Mouse (Mus musculus): ENCODE results near the gene Gmnn. TPM values are rescaled to one million over a fixed set of nuclear protein-coding genes. Genes with fewer than 3 reads are reported as not detected.

Gmnn gene
- polyA plus RNA-seq, 2 experiments: 43.0 to 83.6 TPM

DNA sequence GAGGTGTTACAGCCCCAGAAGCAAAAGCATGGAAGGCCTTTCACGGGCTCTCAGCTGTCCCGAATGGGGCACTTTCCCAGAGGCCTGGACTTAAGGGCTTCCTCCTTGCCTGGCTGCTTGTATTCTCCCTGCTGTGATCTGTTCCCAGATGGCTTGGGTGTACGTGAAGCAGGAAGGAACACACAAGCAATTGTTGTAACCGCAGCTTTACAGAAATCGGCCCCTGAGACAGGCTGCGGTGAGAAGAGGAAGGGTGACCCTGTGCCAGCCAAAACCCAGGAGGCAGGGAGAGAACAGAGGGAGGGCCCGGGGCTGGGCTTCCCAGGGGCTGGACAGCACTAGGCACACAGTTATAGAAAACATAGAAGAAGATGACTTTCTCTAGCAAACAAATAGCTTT, 50.8 kb downstream of the Gmnn start:
- Histone ChIP-seq H3K36me3 (ENCODE audit: control insufficient read depth, insufficient read depth, low read length) (no peaks in the 10 kb centered on the region), H3K4me2 (replicated peaks; ENCODE audit: low read depth, low read length, severe bottlenecking) (no peak overlapping the region), H3K9ac (ENCODE audit: low read depth, low read length, severe bottlenecking) (no peak overlapping the region), H3K27ac (replicated peaks; ENCODE audit: low read depth, low read length) (no peak overlapping the region), H3K9me3 (ENCODE audit: control insufficient read depth, low read length) (no peaks in the 10 kb centered on the region), H3K4me1 (ENCODE audit: control insufficient read depth, insufficient read depth, low read length) (no peaks in the 10 kb centered on the region), H3K27me3 (ENCODE audit: control insufficient read depth, insufficient read depth, low read length) (no peaks in the 10 kb centered on the region), H3K4me3 (replicated peaks; ENCODE audit: low read length) (no peak overlapping the region)
- ATAC-seq (ENCODE audit: low FRiP score, low read depth): no peak
- no peak for TF ChIP-seq POLR2A (IDR thresholded peaks at IDR 0.05; ENCODE audit: borderline replicate concordance, extremely low read depth, insufficient read depth, insufficient read length)
- 51% methylated on average over 7 of the region's 7 CpGs for WGBS
- DNase-seq (ENCODE audit: low spot score): no peak

DNA sequence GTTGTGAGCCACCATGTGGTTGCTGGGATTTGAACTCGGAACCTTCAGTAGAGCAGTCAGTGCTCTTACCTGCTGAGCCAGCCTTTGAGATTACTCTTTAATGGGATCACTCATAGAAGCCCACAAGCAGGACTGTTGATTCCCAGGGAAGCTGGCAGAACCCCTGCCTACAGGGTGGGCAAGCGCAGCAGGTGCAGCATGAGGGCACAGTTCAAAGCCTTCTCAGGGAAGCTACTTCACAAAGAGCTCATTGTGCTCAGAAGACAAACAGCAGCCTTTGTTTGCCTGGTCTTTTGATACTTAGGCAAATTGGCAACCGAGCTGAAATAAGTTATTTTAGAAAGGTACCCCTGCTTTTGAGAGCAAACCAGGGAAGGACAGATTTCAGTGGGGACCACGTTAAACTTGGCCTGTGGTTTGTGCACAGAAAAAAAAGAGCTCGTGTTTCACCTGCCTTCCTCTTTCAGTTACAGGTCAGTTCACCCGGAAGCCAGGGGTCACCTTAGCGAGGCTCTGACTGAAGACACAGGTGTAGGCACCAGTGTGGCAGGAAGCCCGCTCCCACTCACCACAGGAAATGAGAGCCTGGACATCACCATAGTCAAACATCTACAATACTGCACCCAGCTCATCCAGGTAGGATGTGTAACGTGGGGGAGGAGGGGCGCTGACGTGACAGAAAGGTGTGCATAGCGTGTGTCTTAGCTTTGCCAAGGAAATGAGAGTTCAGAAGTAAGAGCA, 51.9 kb downstream of the Gmnn start:
- Histone ChIP-seq H3K4me1 (ENCODE audit: control insufficient read depth, insufficient read depth, low read length) (no peaks in the 10 kb centered on the region), H3K4me3 (replicated peaks; ENCODE audit: low read length) (no peak overlapping the region), H3K36me3 (ENCODE audit: control insufficient read depth, insufficient read depth, low read length) (no peaks in the 10 kb centered on the region), H3K9ac (ENCODE audit: low read depth, low read length, severe bottlenecking) (no peak overlapping the region), H3K4me2 (replicated peaks; ENCODE audit: low read depth, low read length, severe bottlenecking) (no peak overlapping the region), H3K27me3 (ENCODE audit: control insufficient read depth, insufficient read depth, low read length) (no peaks in the 10 kb centered on the region), H3K27ac (replicated peaks; ENCODE audit: low read depth, low read length) (no peak overlapping the region), H3K9me3 (ENCODE audit: control insufficient read depth, low read length) (no peaks in the 10 kb centered on the region)
- no peak for DNase-seq (ENCODE audit: low spot score)
- WGBS: 71% methylated on average over 12 of the region's 12 CpGs
- ATAC-seq (ENCODE audit: low FRiP score, low read depth): no peak
- TF ChIP-seq POLR2A (IDR thresholded peaks at IDR 0.05; ENCODE audit: borderline replicate concordance, extremely low read depth, insufficient read depth, insufficient read length): no peak

DNA sequence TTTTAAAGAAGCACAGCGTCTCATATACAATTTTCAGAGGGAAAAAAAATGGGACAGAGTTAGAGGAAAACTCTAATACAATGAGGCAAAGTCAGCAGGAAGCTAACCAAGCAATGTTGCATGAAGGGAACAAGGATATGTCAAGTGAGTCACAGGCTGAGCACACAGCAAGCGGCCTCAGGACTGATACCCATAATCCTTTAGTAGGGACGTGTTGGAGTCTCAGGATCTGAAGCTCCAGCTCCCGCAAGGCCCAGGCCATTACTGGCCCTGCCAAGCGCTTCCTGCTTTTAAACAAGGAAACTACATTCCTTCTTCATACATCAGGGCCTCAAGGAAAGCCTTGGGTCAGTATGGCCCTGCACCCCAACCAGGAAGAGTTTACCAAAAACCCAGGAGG, 59.6 kb downstream of the Gmnn start:
- no peak overlapping the region for H3K4me2 ChIP-seq (replicated peaks; ENCODE audit: low read depth, low read length, severe bottlenecking)
- DNase-seq (ENCODE audit: low spot score) (no peak), ATAC-seq (ENCODE audit: low FRiP score, low read depth) (no peak)
- H3K4me1 ChIP-seq (ENCODE audit: control insufficient read depth, insufficient read depth, low read length): no peaks in the 10 kb centered on the region
- TF ChIP-seq POLR2A (IDR thresholded peaks at IDR 0.05; ENCODE audit: borderline replicate concordance, extremely low read depth, insufficient read depth, insufficient read length): no peak
- 72% methylated on average over 5 of the region's 5 CpGs for WGBS
- H3K27me3 ChIP-seq (ENCODE audit: control insufficient read depth, insufficient read depth, low read length): no peaks in the 10 kb centered on the region
- H3K36me3 ChIP-seq (ENCODE audit: control insufficient read depth, insufficient read depth, low read length): no peaks in the 10 kb centered on the region
- no peaks in the 10 kb centered on the region for H3K9me3 ChIP-seq (ENCODE audit: control insufficient read depth, low read length)
- H3K27ac ChIP-seq (replicated peaks; ENCODE audit: low read depth, low read length): no peak overlapping the region
- H3K4me3 ChIP-seq (replicated peaks; ENCODE audit: low read length): no peak overlapping the region
- no peak overlapping the region for H3K9ac ChIP-seq (ENCODE audit: low read depth, low read length, severe bottlenecking)

Other genes with a start within 250 kb of the Gmnn start
- 5.1 and 6.0 TPM in 2 replicates for gene Ripor2, start 179.7 kb downstream of the Gmnn start, polyA plus RNA-seq (2012; rRNA removed)
- 5.0 and 5.1 TPM in 2 replicates for gene Ripor2, start 179.7 kb downstream of the Gmnn start, polyA plus RNA-seq (2014; fragmentation: Nextera tagmentation; extraction: Ambion mirVana)
- gene Armh2, start 20.7 kb downstream of the Gmnn start, polyA plus RNA-seq (2012; rRNA removed): not detected in 2 replicates
- gene Armh2, start 20.7 kb downstream of the Gmnn start, polyA plus RNA-seq (2014; fragmentation: Nextera tagmentation; extraction: Ambion mirVana): not detected in 2 replicates
- 70.5 and 87.7 TPM in 2 replicates for gene BC005537, start 39.7 kb upstream of the Gmnn start, polyA plus RNA-seq (2012; rRNA removed)
- 29.3 and 32.0 TPM in 2 replicates for gene BC005537, start 39.7 kb upstream of the Gmnn start, polyA plus RNA-seq (2014; fragmentation: Nextera tagmentation; extraction: Ambion mirVana)
- 35.5 and 44.8 TPM in 2 replicates for gene Acot13, start 69.6 kb upstream of the Gmnn start, polyA plus RNA-seq (2012; rRNA removed)
- gene Acot13, start 69.6 kb upstream of the Gmnn start, polyA plus RNA-seq (2014; fragmentation: Nextera tagmentation; extraction: Ambion mirVana): 70.5 and 76.7 TPM in 2 replicates
- 66.9 and 68.2 TPM in 2 replicates for gene Tdp2, start 69.8 kb upstream of the Gmnn start, polyA plus RNA-seq (2012; rRNA removed)
- 41.5 and 51.9 TPM in 2 replicates for gene Tdp2, start 69.8 kb upstream of the Gmnn start, polyA plus RNA-seq (2014; fragmentation: Nextera tagmentation; extraction: Ambion mirVana)
- 0.09 and 0.11 TPM in 2 replicates for gene D130043K22Rik, start 83.2 kb upstream of the Gmnn start, polyA plus RNA-seq (2012; rRNA removed)
- 0.04 TPM in 2 replicates for gene D130043K22Rik, start 83.2 kb upstream of the Gmnn start, polyA plus RNA-seq (2014; fragmentation: Nextera tagmentation; extraction: Ambion mirVana)
- 6.3 and 6.7 TPM in 2 replicates for gene Aldh5a1, start 175.7 kb upstream of the Gmnn start, polyA plus RNA-seq (2012; rRNA removed)
- 5.3 and 5.5 TPM in 2 replicates for gene Aldh5a1, start 175.7 kb upstream of the Gmnn start, polyA plus RNA-seq (2014; fragmentation: Nextera tagmentation; extraction: Ambion mirVana)
- gene Gpld1, start 181.2 kb upstream of the Gmnn start, polyA plus RNA-seq (2012; rRNA removed): 2.1 and 2.4 TPM in 2 replicates
- 2.1 and 3.5 TPM in 2 replicates for gene Gpld1, start 181.2 kb upstream of the Gmnn start, polyA plus RNA-seq (2014; fragmentation: Nextera tagmentation; extraction: Ambion mirVana)